Mouse (Mus musculus) liver, embryonic 16.5 days (tissue): ENCODE results near the gene Nsun2. TPM values are rescaled to one million over a fixed set of nuclear protein-coding genes. Genes with fewer than 3 reads are reported as not detected.

ENCODE experiments used
- ATAC-seq: fragments of 200-750 bp; cut with Nextera tagmentation; 2 replicates; pipeline ENCODE4 v1.8.0; 2017; ENCODE audit warnings: low read depth, mild to moderate bottlenecking, moderate number of reproducible peaks, moderate library complexity
- H3K27ac ChIP-seq: fragments of 300-500 bp; sonication (generic); 2 replicates; pipeline ENCODE4 v1.5.1; 2014; ENCODE audit warnings: mild to moderate bottlenecking, low read length
- H3K27me3 ChIP-seq: fragments of 300-500 bp; sonication (generic); 2 replicates; pipeline ENCODE4 v1.6.1; 2014; ENCODE audit warnings: low read depth, low read length, mixed read lengths; ENCODE audit not compliant: control insufficient read depth, insufficient read depth
- H3K36me3 ChIP-seq: fragments of 300-500 bp; sonication (generic); 2 replicates; pipeline ENCODE4 v1.6.1; 2014; ENCODE audit warnings: mild to moderate bottlenecking; ENCODE audit not compliant: control insufficient read depth, insufficient read depth
- H3K4me1 ChIP-seq: fragments of 300-500 bp; sonication (generic); 2 replicates; pipeline ENCODE4 v1.6.1; 2014; ENCODE audit warnings: low read depth, low read length, mixed read lengths; ENCODE audit not compliant: control insufficient read depth
- H3K4me2 ChIP-seq: fragments of 300-500 bp; sonication (generic); 2 replicates; pipeline ENCODE4 v1.6.1; 2014; ENCODE audit warnings: low read depth, low read length, mixed read lengths
- H3K4me3 ChIP-seq: fragments of 300-500 bp; sonication (generic); 2 replicates; pipeline ENCODE4 v1.5.1; 2014; ENCODE audit warnings: low read depth, mild to moderate bottlenecking, low read length
- H3K9ac ChIP-seq: fragments of 300-500 bp; sonication (generic); 2 replicates; pipeline ENCODE4 v1.6.1; 2014; ENCODE audit warnings: low read depth, low read length
- H3K9me3 ChIP-seq: fragments of 300-500 bp; sonication (generic); replicated peaks from 2 replicates; pipeline ENCODE4 v1.6.1; 2016; ENCODE audit warnings: low read length; ENCODE audit not compliant: control insufficient read depth
- WGBS: fragments of 180-500 bp; shearing (Covaris S2); extraction: QIAGEN DNeasy Blood & Tissue Kit; methylation state at CpG from one replicate; pipeline ENCODE4 v1.1.7; 2014; ENCODE audit not compliant: insufficient replicate concordance; 5-methylcytosine and 5-hydroxymethylcytosine counted together
- polyA plus RNA-seq: library from polyadenylated mRNA; unstranded; fragments of >200 nt; fragmentation: Nextera tagmentation; extraction: Ambion mirVana; gene quantifications from 2 replicates; pipeline ENCODE4 v1.2.1, GENCODE M21; 2015

The Nsun2 gene
- polyA plus RNA-seq, 1 experiment from 2014 or later: 71.2 TPM

GRCm38 (mm10) chr13:69498276-69498675 is 35.3 kb upstream of the Nsun2 start:
- WGBS: 79% methylated on average over 5 of the region's 5 CpGs
- ATAC-seq: no peak
- Histone ChIP-seq H3K9me3 (no peaks in the 10 kb centered on the region), H3K4me3 (no peak overlapping the region), H3K27ac (no peak overlapping the region), H3K9ac (no peak overlapping the region), H3K36me3 (peaks cover 43% of the 10 kb centered on the region), H3K4me2 (no peak overlapping the region), H3K27me3 (no peaks in the 10 kb centered on the region), H3K4me1 (peaks cover 12% of the 10 kb centered on the region)

GRCm38 (mm10) chr13:69502157-69502750 is 31.3 kb upstream of the Nsun2 start:
- Histone ChIP-seq H3K4me1 (peaks cover 28% of the 10 kb centered on the region), H3K27ac (no peak overlapping the region), H3K9ac (no peak overlapping the region), H3K4me3 (no peak overlapping the region), H3K4me2 (peak overlapping the region; percentile 29), H3K36me3 (peaks cover 58% of the 10 kb centered on the region), H3K9me3 (no peaks in the 10 kb centered on the region), H3K27me3 (no peaks in the 10 kb centered on the region)
- ATAC-seq: peak; percentile 74
- 57% methylated on average over 14 of the region's 14 CpGs for WGBS

- H3K27ac ChIP-seq: no peak overlapping the region
- peaks cover 57% of the 10 kb centered on the region for H3K36me3 ChIP-seq
- H3K4me3 ChIP-seq: no peak overlapping the region
- no peak for ATAC-seq
- H3K9me3 ChIP-seq: no peaks in the 10 kb centered on the region
- peaks cover 28% of the 10 kb centered on the region for H3K4me1 ChIP-seq
- WGBS: 34% methylated on average over 5 of the region's 5 CpGs
- peak overlapping the region; percentile 29; the same call in 1 of the 2 replicates for H3K4me2 ChIP-seq
- H3K9ac ChIP-seq: no peak overlapping the region
- H3K27me3 ChIP-seq: no peaks in the 10 kb centered on the region
Observed at GRCm38 (mm10) chr13:69502863-69503262, 30.7 kb upstream of the Nsun2 start.

- Histone ChIP-seq H3K4me1 (peaks cover 30% of the 10 kb centered on the region), H3K4me3 (no peak overlapping the region), H3K36me3 (peaks cover 33% of the 10 kb centered on the region), H3K4me2 (no peak overlapping the region), H3K27ac (peak overlapping the region; percentile 41; the same call in 1 of the 2 replicates), H3K9ac (no peak overlapping the region), H3K9me3 (no peaks in the 10 kb centered on the region), H3K27me3 (no peaks in the 10 kb centered on the region)
- ATAC-seq: peak; percentile 81
- 34% methylated on average over 12 of the region's 12 CpGs for WGBS
Observed at GRCm38 (mm10) chr13:69506341-69507086, 27.0 kb upstream of the Nsun2 start.

GRCm38 (mm10) chr13:69507666-69508065 is 25.9 kb upstream of the Nsun2 start:
- Histone ChIP-seq H3K9ac (no peak overlapping the region), H3K9me3 (no peaks in the 10 kb centered on the region), H3K4me3 (no peak overlapping the region), H3K27ac (no peak overlapping the region), H3K36me3 (peaks cover 27% of the 10 kb centered on the region), H3K27me3 (no peaks in the 10 kb centered on the region), H3K4me2 (no peak overlapping the region), H3K4me1 (peaks cover 22% of the 10 kb centered on the region)
- no peak for ATAC-seq
- WGBS: 89% methylated on average over 3 of the region's 3 CpGs

GRCm38 (mm10) chr13:69509391-69510244 is 23.9 kb upstream of the Nsun2 start:
- 52% methylated on average over 9 of the region's 9 CpGs for WGBS
- H3K36me3 ChIP-seq: peaks cover 15% of the 10 kb centered on the region
- H3K27me3 ChIP-seq: no peaks in the 10 kb centered on the region
- H3K4me1 ChIP-seq: peaks cover 12% of the 10 kb centered on the region; the same call in 1 of the 2 replicates
- H3K4me3 ChIP-seq: no peak overlapping the region
- no peaks in the 10 kb centered on the region for H3K9me3 ChIP-seq
- H3K27ac ChIP-seq: no peak overlapping the region
- no peak for ATAC-seq
- no peak overlapping the region for H3K4me2 ChIP-seq
- H3K9ac ChIP-seq: no peak overlapping the region

GRCm38 (mm10) chr13:69515091-69515490 is 18.5 kb upstream of the Nsun2 start:
- H3K9ac ChIP-seq: no peak overlapping the region
- no peaks in the 10 kb centered on the region; the same call in 1 of the 2 replicates for H3K4me1 ChIP-seq
- no peak for ATAC-seq
- no peak overlapping the region for H3K27ac ChIP-seq
- no peaks in the 10 kb centered on the region for H3K9me3 ChIP-seq
- H3K27me3 ChIP-seq: no peaks in the 10 kb centered on the region
- H3K4me2 ChIP-seq: no peak overlapping the region
- H3K4me3 ChIP-seq: no peak overlapping the region
- peaks cover 3% of the 10 kb centered on the region; the same call in 1 of the 2 replicates for H3K36me3 ChIP-seq
- 83% methylated on average over 3 of the region's 3 CpGs for WGBS

GRCm38 (mm10) chr13:69517445-69517844 is 16.1 kb upstream of the Nsun2 start:
- Histone ChIP-seq H3K4me1 (peaks cover 6% of the 10 kb centered on the region), H3K9me3 (no peaks in the 10 kb centered on the region), H3K9ac (no peak overlapping the region), H3K4me2 (no peak overlapping the region), H3K36me3 (no peaks in the 10 kb centered on the region; the same call in 1 of the 2 replicates), H3K27me3 (no peaks in the 10 kb centered on the region), H3K4me3 (no peak overlapping the region), H3K27ac (no peak overlapping the region)
- no peak for ATAC-seq
- 72% methylated on average over 6 of the region's 6 CpGs for WGBS
